Mouse (Mus musculus) midbrain, embryonic 11.5 days (tissue): ENCODE results near the gene Cenpa. TPM values are rescaled to one million over a fixed set of nuclear protein-coding genes. Genes with fewer than 3 reads are reported as not detected.

ENCODE experiments used
- ATAC-seq: fragments of 200-750 bp; cut with Nextera tagmentation; 2 replicates; pipeline ENCODE4 v1.8.0; 2017; ENCODE audit warnings: moderate TSS enrichment, moderate library complexity; ENCODE audit not compliant: low FRiP score
- DNase-seq: peaks from one replicate; pipeline ENCODE4 v3.0.0; 2015; ENCODE audit warnings: low spot score; ENCODE audit errors: missing footprints
- H3K27ac ChIP-seq: fragments of 300-500 bp; sonication (generic); 2 replicates; pipeline ENCODE4 v1.5.1; 2014; ENCODE audit warnings: low read depth, low read length
- H3K27me3 ChIP-seq: fragments of 300-500 bp; sonication (generic); 2 replicates; pipeline ENCODE4 v1.6.1; 2014; ENCODE audit warnings: mild to moderate bottlenecking, low read length, moderate library complexity, mixed read lengths; ENCODE audit not compliant: control insufficient read depth, insufficient read depth
- H3K36me3 ChIP-seq: fragments of 300-500 bp; sonication (generic); 2 replicates; pipeline ENCODE4 v1.6.1; 2014; ENCODE audit warnings: mild to moderate bottlenecking, low read length, moderate library complexity, mixed read lengths; ENCODE audit not compliant: control insufficient read depth, insufficient read depth
- H3K4me1 ChIP-seq: fragments of 300-500 bp; sonication (generic); 2 replicates; pipeline ENCODE4 v1.6.1; 2014; ENCODE audit warnings: low read length; ENCODE audit not compliant: control insufficient read depth, insufficient read depth
- H3K4me2 ChIP-seq: fragments of 300-500 bp; sonication (generic); 2 replicates; pipeline ENCODE4 v1.6.1; 2014; ENCODE audit warnings: mild to moderate bottlenecking, moderate library complexity
- H3K4me3 ChIP-seq: fragments of 300-500 bp; sonication (generic); 2 replicates; pipeline ENCODE4 v1.5.1; 2014; ENCODE audit warnings: low read depth, low read length
- H3K9ac ChIP-seq: fragments of 300-500 bp; sonication (generic); 2 replicates; pipeline ENCODE4 v1.6.1; 2014; ENCODE audit warnings: low read length
- H3K9me3 ChIP-seq: fragments of 300-500 bp; sonication (generic); 2 replicates; pipeline ENCODE4 v1.6.1; 2016; ENCODE audit warnings: low read length; ENCODE audit not compliant: control insufficient read depth
- whole genome bisulfite sequencing: fragments of 180-500 bp; shearing (Covaris S2); extraction: QIAGEN DNeasy Blood & Tissue Kit; methylation state at CpG from one replicate; pipeline ENCODE4 v1.1.7; 2014; 5-methylcytosine and 5-hydroxymethylcytosine counted together
- polyA plus RNA-seq: library from polyadenylated mRNA; unstranded; fragments of >200 nt; fragmentation: Nextera tagmentation; extraction: Ambion mirVana; gene quantifications from 2 replicates; pipeline ENCODE4 v1.2.1, GENCODE M21; 2014

Cenpa gene
- polyA plus RNA-seq, 1 experiment from 2014 or later, result 399 TPM

DNA sequence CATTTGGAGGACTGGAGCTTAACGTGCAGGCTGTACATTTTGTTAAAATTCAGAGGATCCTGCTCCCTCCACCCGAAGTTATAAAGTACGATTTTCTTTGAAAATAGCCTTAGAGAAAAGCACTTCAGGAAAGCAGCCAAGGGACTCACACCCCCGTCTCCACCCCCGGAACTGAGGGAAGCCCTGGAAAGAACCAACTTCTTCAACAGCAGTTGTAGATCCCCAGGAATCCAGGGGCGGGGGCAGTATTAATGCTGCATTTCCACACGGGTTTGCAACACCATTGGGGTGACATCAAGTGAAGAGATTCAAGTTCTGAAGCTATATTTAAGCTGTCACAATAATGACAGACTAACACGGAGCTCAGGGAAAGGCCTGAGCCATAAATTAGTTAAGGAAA, 43.9 kb downstream of the Cenpa start:
- Histone ChIP-seq H3K27me3 (no peaks in the 10 kb centered on the region), H3K4me2 (peak overlapping the region; percentile 82), H3K9me3 (no peaks in the 10 kb centered on the region), H3K4me3 (no peak overlapping the region), H3K27ac (no peak overlapping the region), H3K4me1 (peaks cover 21% of the 10 kb centered on the region), H3K9ac (no peak overlapping the region), H3K36me3 (no peaks in the 10 kb centered on the region)
- ATAC-seq (no peak), DNase-seq (no peak)
- WGBS, result 24% methylated on average over 8 of the region's 8 CpGs

DNA sequence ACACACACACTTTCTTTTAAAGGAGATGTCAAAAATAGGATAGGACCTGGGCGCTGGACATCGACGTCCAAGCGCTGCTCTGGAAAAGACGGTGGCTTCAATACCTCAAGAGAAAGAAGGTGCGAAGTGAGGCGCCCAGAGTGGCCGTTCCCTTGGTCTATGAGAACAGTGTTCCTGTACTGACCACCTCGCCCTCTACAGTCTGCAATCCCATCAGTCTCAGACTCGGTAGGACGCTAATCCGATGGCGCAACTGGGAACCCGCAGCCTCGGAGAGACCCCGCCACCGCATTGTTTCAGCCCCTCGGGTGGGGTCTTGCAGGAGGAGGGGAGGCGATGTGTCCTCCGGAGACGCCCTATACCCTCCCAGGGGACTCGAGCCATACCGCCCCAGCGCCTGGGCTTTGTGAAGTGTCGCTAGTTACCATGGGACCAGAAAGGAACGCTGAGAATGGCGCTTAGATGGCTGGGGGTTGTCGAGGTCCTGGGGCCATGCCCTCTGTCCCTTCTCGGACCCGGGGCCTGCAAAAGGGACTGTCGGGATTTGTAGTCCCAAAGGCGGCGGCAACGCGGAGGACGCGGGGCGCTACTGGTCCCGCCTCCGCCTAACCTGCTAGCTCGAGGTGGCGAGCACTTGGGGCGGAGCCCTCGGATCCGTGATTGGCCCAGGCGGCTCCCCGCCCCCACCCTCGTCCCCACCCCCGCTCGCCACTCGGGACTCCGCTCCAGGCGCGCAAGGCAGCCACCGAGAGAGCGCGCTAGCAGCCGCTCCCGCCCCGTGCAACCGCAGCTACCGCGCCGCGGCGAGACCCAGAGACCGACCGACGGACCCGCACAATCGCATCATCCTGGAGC, 44.8 kb downstream of the Cenpa start, which contains the start of gene Dpysl5:
TSS of gene Dpysl5 (plus strand) at position 418 of the 855 bp plus-strand sequence.
- H3K9ac ChIP-seq, result peak within 1 kb of the TSS; percentile 95
- H3K4me3 ChIP-seq, result peak within 1 kb of the TSS; percentile 82
- under 1% methylated on average over 55 of the region's 71 CpGs for WGBS
- peak within 1 kb of the TSS; percentile 82 for H3K4me2 ChIP-seq
- H3K36me3 ChIP-seq, result no peaks in the 10 kb centered on the region
- peaks cover 21% of the 10 kb centered on the region for H3K4me1 ChIP-seq
- DNase-seq (peak; percentile 99), ATAC-seq (peak; percentile 91)
- peak within 1 kb of the TSS; percentile 75 for H3K27ac ChIP-seq
- no peaks in the 10 kb centered on the region for H3K9me3 ChIP-seq
- no peaks in the 10 kb centered on the region for H3K27me3 ChIP-seq

GRCm38 (mm10) chr5:30712002-30712390, 45.4 kb downstream of the Cenpa start:
- ATAC-seq (no peak; the same call in 1 of the 2 replicates), DNase-seq (no peak)
- H3K4me1 ChIP-seq, result peaks cover 21% of the 10 kb centered on the region
- peak overlapping the region; percentile 82 for H3K4me3 ChIP-seq
- no peaks in the 10 kb centered on the region for H3K9me3 ChIP-seq
- H3K27ac ChIP-seq, result peak overlapping the region; percentile 75
- no peaks in the 10 kb centered on the region for H3K36me3 ChIP-seq
- H3K9ac ChIP-seq, result peak overlapping the region; percentile 95
- no peaks in the 10 kb centered on the region for H3K27me3 ChIP-seq
- H3K4me2 ChIP-seq, result peak overlapping the region; percentile 82
- whole genome bisulfite sequencing, result under 1% methylated on average over 14 of the region's 14 CpGs

DNA sequence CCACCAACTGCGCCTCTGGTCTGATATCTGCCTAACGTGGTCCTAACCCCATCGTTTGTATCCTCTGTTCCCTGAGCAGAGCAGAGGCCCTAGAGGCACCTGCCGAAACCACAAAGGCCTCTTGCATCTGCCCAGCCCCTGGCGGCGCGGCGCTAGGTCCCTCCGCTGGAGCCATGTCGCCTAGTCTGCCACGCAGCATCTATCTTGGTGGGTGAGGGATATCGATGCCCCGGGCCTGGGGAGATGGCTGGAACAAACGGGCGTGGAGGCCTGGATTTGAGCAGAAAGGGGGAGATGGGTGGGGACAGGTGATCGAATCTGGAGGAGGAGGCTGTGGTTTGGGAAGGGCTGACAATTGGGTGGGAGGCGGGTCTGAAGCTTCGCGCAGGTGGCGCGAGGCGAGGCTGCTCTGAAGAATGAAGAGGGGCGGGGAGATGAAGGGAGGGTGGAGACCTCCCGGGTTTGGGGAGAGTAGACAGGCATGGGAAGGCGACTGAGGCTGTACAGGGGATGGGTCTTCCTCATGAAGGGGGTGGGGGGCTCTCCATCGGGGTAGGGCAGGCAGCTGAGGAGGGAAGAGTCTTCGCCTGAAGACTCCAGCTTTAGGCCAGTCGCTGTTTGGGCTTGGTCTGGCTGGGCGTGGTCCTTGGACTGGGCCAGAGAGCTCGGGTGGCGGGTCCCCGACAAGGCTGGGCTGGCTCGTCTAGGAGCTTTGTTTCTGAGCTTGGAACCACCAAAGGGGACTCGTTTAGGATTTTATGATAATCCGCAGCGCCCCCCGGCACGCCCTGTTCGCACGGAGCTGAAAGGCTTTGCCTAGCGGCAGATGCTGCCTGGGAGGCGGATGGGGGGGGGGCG, 46.1 kb downstream of the Cenpa start:
- Histone ChIP-seq H3K36me3 (no peaks in the 10 kb centered on the region), H3K9ac (peak overlapping the region; percentile 95), H3K27ac (peak overlapping the region; percentile 75), H3K4me3 (peak overlapping the region; percentile 82), H3K9me3 (no peaks in the 10 kb centered on the region), H3K4me1 (peaks cover 23% of the 10 kb centered on the region), H3K27me3 (no peaks in the 10 kb centered on the region), H3K4me2 (peak overlapping the region; percentile 82)
- ATAC-seq (peak; percentile 57), DNase-seq (peak; percentile 96)
- WGBS, result under 1% methylated on average over 43 of the region's 43 CpGs

DNA sequence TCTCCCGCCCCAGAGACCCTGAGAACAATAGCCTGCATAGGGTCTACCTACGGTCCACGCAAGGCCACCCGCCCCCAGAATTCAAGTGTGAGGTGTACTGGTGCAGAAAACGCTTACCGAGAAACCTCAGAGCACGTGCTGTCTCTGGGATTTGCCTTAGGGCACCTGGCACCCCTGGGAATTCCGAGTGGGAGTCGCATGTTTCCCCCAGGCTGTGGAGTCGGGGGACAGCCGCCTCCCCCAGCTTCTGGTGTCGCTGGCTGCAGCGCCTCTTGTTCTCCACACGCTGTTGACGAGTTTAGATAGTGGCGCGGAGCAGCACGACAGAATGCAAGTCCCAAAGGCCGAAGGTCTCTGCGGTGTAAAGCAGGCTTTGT, 46.7 kb downstream of the Cenpa start:
- Histone ChIP-seq H3K27me3 (no peaks in the 10 kb centered on the region), H3K9me3 (no peaks in the 10 kb centered on the region), H3K4me3 (peak overlapping the region; percentile 82), H3K4me2 (peak overlapping the region; percentile 82), H3K27ac (peak overlapping the region; percentile 75), H3K9ac (peak overlapping the region; percentile 95), H3K36me3 (no peaks in the 10 kb centered on the region), H3K4me1 (peaks cover 24% of the 10 kb centered on the region)
- under 1% methylated on average over 20 of the region's 20 CpGs for WGBS
- DNase-seq, result peak; percentile 96
- ATAC-seq, result peak; percentile 35

GRCm38 (mm10) chr5:30713691-30714090, 47.1 kb downstream of the Cenpa start:
- H3K27ac ChIP-seq, result peak overlapping the region; percentile 75
- H3K4me2 ChIP-seq, result peak overlapping the region; percentile 82
- no peaks in the 10 kb centered on the region for H3K36me3 ChIP-seq
- no peaks in the 10 kb centered on the region for H3K9me3 ChIP-seq
- DNase-seq, result no peak
- no peak for ATAC-seq
- H3K27me3 ChIP-seq, result no peaks in the 10 kb centered on the region
- H3K4me3 ChIP-seq, result peak overlapping the region; percentile 82
- peaks cover 27% of the 10 kb centered on the region for H3K4me1 ChIP-seq
- H3K9ac ChIP-seq, result peak overlapping the region; percentile 95
- 17% methylated on average over 11 of the region's 11 CpGs for whole genome bisulfite sequencing

DNA sequence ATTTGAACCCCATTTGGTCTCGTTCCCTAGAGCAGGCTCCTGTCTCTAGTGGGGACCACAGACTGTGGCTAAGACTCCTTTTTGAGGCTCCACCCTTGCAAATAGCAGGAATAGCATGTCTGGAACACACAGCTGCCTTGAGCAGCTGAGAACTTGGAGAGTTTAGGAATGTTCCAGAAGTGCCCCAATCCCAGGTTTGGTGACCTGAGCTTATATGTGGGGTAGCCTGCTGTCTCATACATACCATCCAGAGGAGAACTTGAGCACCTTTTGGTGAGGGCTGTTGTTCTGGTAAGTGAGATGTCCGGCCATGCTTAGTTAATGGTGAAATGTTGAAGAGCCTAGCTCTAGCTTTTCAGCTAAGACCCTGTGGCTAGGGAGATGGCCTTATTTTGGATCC, 49.7 kb downstream of the Cenpa start:
- DNase-seq (peak; percentile 81), ATAC-seq (no peak)
- H3K27ac ChIP-seq, result no peak overlapping the region
- no peak overlapping the region for H3K4me2 ChIP-seq
- peaks cover 29% of the 10 kb centered on the region for H3K4me1 ChIP-seq
- no peaks in the 10 kb centered on the region for H3K27me3 ChIP-seq
- H3K9ac ChIP-seq, result no peak overlapping the region
- no peaks in the 10 kb centered on the region for H3K9me3 ChIP-seq
- no peak overlapping the region for H3K4me3 ChIP-seq
- no peaks in the 10 kb centered on the region for H3K36me3 ChIP-seq
- whole genome bisulfite sequencing, result 95% methylated on average over 2 of the region's 2 CpGs

- ATAC-seq (no peak), DNase-seq (peak; percentile 85)
- H3K27ac ChIP-seq, result peak overlapping the region; percentile 88; the same call in 1 of the 2 replicates
- H3K4me1 ChIP-seq, result peaks cover 29% of the 10 kb centered on the region
- WGBS, result 90% methylated on average over 4 of the region's 4 CpGs
- no peaks in the 10 kb centered on the region for H3K27me3 ChIP-seq
- no peak overlapping the region for H3K4me3 ChIP-seq
- no peak overlapping the region for H3K4me2 ChIP-seq
- no peaks in the 10 kb centered on the region for H3K36me3 ChIP-seq
- peak overlapping the region; percentile 66; the same call in 1 of the 2 replicates for H3K9ac ChIP-seq
- H3K9me3 ChIP-seq, result no peaks in the 10 kb centered on the region
Measured at GRCm38 (mm10) chr5:30717506-30717905, 50.9 kb downstream of the Cenpa start.
